Mouse (Mus musculus) heart, embryonic 12.5 days (tissue): Measurements from ENCODE around the gene Acsf2. TPM values are rescaled to one million over a fixed set of nuclear protein-coding genes. Genes with fewer than 3 reads are reported as not detected.
A peak's percentile ranks its signal among the peaks of the same experiment; 100 is the strongest.
"Not testable (repeated sequence)": the region's sequence is repeated elsewhere in the genome, so short reads cannot be mapped to it uniquely, and the experiment has no call there.

Experiments
- ATAC-seq: fragments of 200-750 bp; cut with Nextera tagmentation; 2 replicates; pipeline ENCODE4 v1.8.0; 2017; ENCODE audit warnings: moderate TSS enrichment, moderate library complexity; ENCODE audit not compliant: insufficient number of reproducible peaks, low FRiP score
- H3K27ac ChIP-seq: fragments of 300-500 bp; sonication (generic); 2 replicates; pipeline ENCODE4 v1.5.1; 2016; ENCODE audit warnings: mild to moderate bottlenecking, moderate library complexity; ENCODE audit not compliant: poor library complexity, severe bottlenecking
- H3K27me3 ChIP-seq: fragments of 300-500 bp; sonication (generic); replicated peaks from 2 replicates; pipeline ENCODE4 v1.6.1; 2016; ENCODE audit warnings: mild to moderate bottlenecking, moderate library complexity
- H3K36me3 ChIP-seq: fragments of 300-500 bp; sonication (generic); 2 replicates; pipeline ENCODE4 v1.6.1; 2016; ENCODE audit warnings: mild to moderate bottlenecking, moderate library complexity
- H3K4me1 ChIP-seq: fragments of 300-500 bp; sonication (generic); replicated peaks from 2 replicates; pipeline ENCODE4 v1.6.1; 2016; ENCODE audit warnings: mild to moderate bottlenecking
- H3K4me2 ChIP-seq: fragments of 300-500 bp; sonication (generic); 2 replicates; pipeline ENCODE4 v1.6.1; 2016; ENCODE audit warnings: mild to moderate bottlenecking, moderate library complexity
- H3K4me3 ChIP-seq: fragments of 300-500 bp; sonication (generic); 2 replicates; pipeline ENCODE4 v1.5.1; 2016; ENCODE audit warnings: mild to moderate bottlenecking
- H3K9ac ChIP-seq: fragments of 300-500 bp; sonication (generic); 2 replicates; pipeline ENCODE4 v1.6.1; 2016; ENCODE audit warnings: mild to moderate bottlenecking, moderate library complexity
- H3K9me3 ChIP-seq: fragments of 300-500 bp; sonication (generic); replicated peaks from 2 replicates; pipeline ENCODE4 v1.6.1; 2016; ENCODE audit warnings: mild to moderate bottlenecking, moderate library complexity
- WGBS: fragments of 180-500 bp; shearing (Covaris S2); methylation state at CpG from one replicate; pipeline ENCODE4 v1.1.7; 2016; 5-methylcytosine and 5-hydroxymethylcytosine counted together
- polyA plus RNA-seq: library from polyadenylated mRNA; unstranded; fragments of >200 nt; fragmentation: Nextera tagmentation; extraction: Ambion mirVana; gene quantifications from 2 replicates; pipeline ENCODE4 v1.2.1, GENCODE M21; 2016

Acsf2 gene
- polyA plus RNA-seq: 3.4 and 4.3 TPM in 2 replicates

GRCm38 (mm10) chr11:94601321-94602281 is at the start of gene Acsf2:
Acsf2 (minus strand) TSS chr11:94601871.
- Histone ChIP-seq H3K27ac (no peak within 1 kb of the TSS), H3K27me3 (no peaks in the 10 kb centered on the region), H3K9me3 (no peaks in the 10 kb centered on the region), H3K4me3 (peak within 1 kb of the TSS; percentile 57), H3K9ac (peak within 1 kb of the TSS; percentile 71), H3K4me2 (peak within 1 kb of the TSS; percentile 79), H3K36me3 (no peaks in the 10 kb centered on the region), H3K4me1 (no peaks in the 10 kb centered on the region; the same call in 1 of the 2 replicates)
- WGBS: 1% methylated on average over 52 of the region's 52 CpGs
- peak; percentile 86 for ATAC-seq

- H3K4me2 ChIP-seq, H3K27ac ChIP-seq, H3K4me3 ChIP-seq, H3K9ac ChIP-seq, H3K9me3 ChIP-seq, H3K27me3 ChIP-seq, ATAC-seq: not testable (repeated sequence)
- peaks cover 10% of the 10 kb centered on the region for H3K4me1 ChIP-seq
- 94% methylated on average over 7 of the region's 7 CpGs for WGBS
- peaks cover 44% of the 10 kb centered on the region for H3K36me3 ChIP-seq
Measured at GRCm38 (mm10) chr11:94651241-94651640, 49.6 kb upstream of the Acsf2 start.

GRCm38 (mm10) chr11:94646457-94646856 is 44.8 kb upstream of the Acsf2 start:
- WGBS: 90% methylated on average over 4 of the region's 4 CpGs
- H3K27me3 ChIP-seq: no peaks in the 10 kb centered on the region
- H3K4me2 ChIP-seq: no peak overlapping the region
- H3K4me3 ChIP-seq: no peak overlapping the region
- H3K9ac ChIP-seq: no peak overlapping the region
- H3K4me1 ChIP-seq: no peaks in the 10 kb centered on the region
- no peaks in the 10 kb centered on the region for H3K9me3 ChIP-seq
- ATAC-seq: no peak
- no peak overlapping the region for H3K27ac ChIP-seq
- H3K36me3 ChIP-seq: peaks cover 90% of the 10 kb centered on the region

GRCm38 (mm10) chr11:94644461-94645219 is 43.0 kb upstream of the Acsf2 start:
- no peak overlapping the region; the same call in 1 of the 2 replicates for H3K9ac ChIP-seq
- H3K4me1 ChIP-seq: no peaks in the 10 kb centered on the region
- WGBS: 89% methylated on average over 8 of the region's 8 CpGs
- H3K36me3 ChIP-seq: peaks cover 92% of the 10 kb centered on the region
- no peak for ATAC-seq
- no peak overlapping the region for H3K4me2 ChIP-seq
- no peak overlapping the region for H3K27ac ChIP-seq
- no peaks in the 10 kb centered on the region for H3K27me3 ChIP-seq
- no peak overlapping the region for H3K4me3 ChIP-seq
- H3K9me3 ChIP-seq: no peaks in the 10 kb centered on the region

- 91% methylated on average over 5 of the region's 5 CpGs for WGBS
- H3K27me3 ChIP-seq: no peaks in the 10 kb centered on the region
- no peak overlapping the region for H3K4me2 ChIP-seq
- H3K36me3 ChIP-seq: peaks cover 81% of the 10 kb centered on the region
- H3K9me3 ChIP-seq: no peaks in the 10 kb centered on the region
- H3K27ac ChIP-seq: no peak overlapping the region
- no peak overlapping the region for H3K9ac ChIP-seq
- peaks cover 10% of the 10 kb centered on the region for H3K4me1 ChIP-seq
- H3K4me3 ChIP-seq: no peak overlapping the region
- no peak for ATAC-seq
Measured at GRCm38 (mm10) chr11:94634431-94634830, 32.8 kb upstream of the Acsf2 start.

GRCm38 (mm10) chr11:94632988-94633387 is 31.3 kb upstream of the Acsf2 start:
- ATAC-seq: no peak
- Histone ChIP-seq H3K36me3 (peaks cover 66% of the 10 kb centered on the region), H3K4me2 (no peak overlapping the region), H3K9me3 (no peaks in the 10 kb centered on the region), H3K27me3 (no peaks in the 10 kb centered on the region), H3K27ac (no peak overlapping the region), H3K4me3 (no peak overlapping the region), H3K9ac (no peak overlapping the region), H3K4me1 (peaks cover 10% of the 10 kb centered on the region)
- 89% methylated on average over 8 of the region's 8 CpGs for WGBS

GRCm38 (mm10) chr11:94631969-94632368 is 30.3 kb upstream of the Acsf2 start:
- Histone ChIP-seq H3K27ac (no peak overlapping the region), H3K9ac (no peak overlapping the region), H3K36me3 (peaks cover 56% of the 10 kb centered on the region), H3K27me3 (no peaks in the 10 kb centered on the region), H3K9me3 (no peaks in the 10 kb centered on the region), H3K4me3 (no peak overlapping the region), H3K4me2 (no peak overlapping the region), H3K4me1 (peaks cover 10% of the 10 kb centered on the region)
- WGBS: 92% methylated on average over 5 of the region's 5 CpGs
- ATAC-seq: no peak

- H3K9me3 ChIP-seq: no peaks in the 10 kb centered on the region
- peaks cover 40% of the 10 kb centered on the region for H3K36me3 ChIP-seq
- peaks cover 10% of the 10 kb centered on the region for H3K4me1 ChIP-seq
- peak; percentile 56; the same call in 1 of the 2 replicates for ATAC-seq
- H3K9ac ChIP-seq: peak overlapping the region; percentile 90
- H3K4me3 ChIP-seq: peak overlapping the region; percentile 91
- H3K27me3 ChIP-seq: no peaks in the 10 kb centered on the region
- peak overlapping the region; percentile 84 for H3K4me2 ChIP-seq
- H3K27ac ChIP-seq: peak overlapping the region; percentile 57; the same call in 1 of the 2 replicates
- 10% methylated on average over 26 of the region's 26 CpGs for WGBS
Measured at GRCm38 (mm10) chr11:94630199-94631011, 28.7 kb upstream of the Acsf2 start.

- Histone ChIP-seq H3K27ac (peak overlapping the region; percentile 57), H3K4me2 (peak overlapping the region; percentile 84), H3K9ac (peak overlapping the region; percentile 90), H3K36me3 (peaks cover 35% of the 10 kb centered on the region), H3K9me3 (no peaks in the 10 kb centered on the region), H3K27me3 (no peaks in the 10 kb centered on the region), H3K4me3 (peak overlapping the region; percentile 91), H3K4me1 (peaks cover 10% of the 10 kb centered on the region)
- ATAC-seq: peak; percentile 77
- under 1% methylated on average over 28 of the region's 28 CpGs for WGBS
Measured at GRCm38 (mm10) chr11:94629884-94630198, 28.2 kb upstream of the Acsf2 start.

GRCm38 (mm10) chr11:94629199-94629883 is 27.7 kb upstream of the Acsf2 start, which contains the start of gene Lrrc59:
Lrrc59 (plus strand) TSS chr11:94629767.
- H3K4me3 ChIP-seq: peak within 1 kb of the TSS; percentile 91
- H3K27ac ChIP-seq: peak within 1 kb of the TSS; percentile 57
- peaks cover 30% of the 10 kb centered on the region for H3K36me3 ChIP-seq
- H3K4me1 ChIP-seq: peaks cover 10% of the 10 kb centered on the region
- no peaks in the 10 kb centered on the region for H3K9me3 ChIP-seq
- ATAC-seq: peak; percentile 98
- peak within 1 kb of the TSS; percentile 90 for H3K9ac ChIP-seq
- no peaks in the 10 kb centered on the region for H3K27me3 ChIP-seq
- H3K4me2 ChIP-seq: peak within 1 kb of the TSS; percentile 84
- 4% methylated on average over 38 of the region's 41 CpGs for WGBS
